Mouse (Mus musculus): ENCODE measurements around the gene Zfp266.
"Not testable (repeated sequence)": the region's sequence is repeated elsewhere in the genome, so short reads cannot be mapped to it uniquely, and the experiment has no call there.

Zfp266 gene

GRCm38 (mm10) chr9:20521306-20521957 is at the start of gene Zfp266:
Gene Zfp266, minus strand, starts transcription at chr9:20521417.
- peak; percentile 83 for DNase-seq (ENCODE audit: extremely low read depth, insufficient read length, low spot score)

DNA sequence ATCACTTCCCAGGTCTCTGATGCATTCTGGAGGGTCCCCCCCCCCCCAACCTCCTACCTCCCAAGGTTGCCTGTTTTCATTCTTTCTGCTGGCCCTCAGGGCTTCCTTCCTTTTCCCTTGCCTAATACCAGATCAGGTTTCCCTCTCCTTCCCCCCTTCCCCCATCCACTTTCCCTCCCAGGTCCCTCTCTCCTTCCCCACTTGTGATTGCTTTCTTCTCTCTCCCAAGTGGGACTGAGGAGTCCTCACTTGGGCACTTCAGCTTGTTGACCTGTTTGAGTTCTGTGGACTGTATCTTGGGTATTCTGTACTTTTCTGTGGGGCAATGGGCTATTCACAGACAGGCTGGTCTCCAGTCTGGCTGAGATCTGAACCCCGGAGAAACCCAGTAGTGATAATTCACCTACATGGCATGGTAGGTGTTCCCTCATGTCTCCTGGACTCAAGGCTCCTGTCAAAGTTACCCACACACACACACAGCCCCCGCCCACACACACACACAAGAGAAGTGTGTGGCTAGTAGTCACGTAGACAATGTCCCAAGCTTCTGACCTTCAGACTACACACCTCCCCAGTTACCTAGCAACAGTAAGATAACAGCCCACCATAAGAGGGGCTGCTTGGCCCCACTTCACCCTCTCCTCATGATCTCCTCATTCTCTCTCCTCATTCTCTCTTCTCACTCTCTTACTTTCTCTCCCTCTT is 44.3 kb upstream of the Zfp266 start:
- not testable (repeated sequence) for DNase-seq (ENCODE audit: extremely low read depth, insufficient read length, low spot score)

GRCm38 (mm10) chr9:20562177-20562576 is 41.0 kb upstream of the Zfp266 start:
- DNase-seq (ENCODE audit: extremely low read depth, insufficient read length, low spot score), result no peak

DNA sequence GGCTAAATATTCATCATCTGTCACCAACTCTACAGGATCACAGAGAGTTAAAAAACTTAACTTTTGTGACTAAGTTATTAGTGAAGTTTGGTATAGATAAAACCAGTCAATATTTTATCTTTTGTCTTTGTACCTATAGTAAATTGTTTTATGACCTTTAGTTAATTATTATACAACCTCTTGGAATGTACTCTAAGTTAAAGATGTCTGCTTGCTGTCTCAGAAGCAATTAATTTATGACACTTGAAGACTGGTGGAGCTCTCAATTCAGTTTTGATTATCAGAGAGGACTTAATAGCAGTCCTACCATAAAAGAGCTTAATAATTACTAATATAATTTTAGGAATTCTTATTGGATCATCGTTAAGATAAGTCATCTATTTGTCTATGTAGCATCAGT is 31.5 kb upstream of the Zfp266 start:
- DNase-seq (ENCODE audit: extremely low read depth, insufficient read length, low spot score), result no peak

GRCm38 (mm10) chr9:20551781-20552275 is 30.6 kb upstream of the Zfp266 start:
- no peak for DNase-seq (ENCODE audit: extremely low read depth, insufficient read length, low spot score)

GRCm38 (mm10) chr9:20545151-20545550 is 23.9 kb upstream of the Zfp266 start:
- no peak for DNase-seq (ENCODE audit: extremely low read depth, insufficient read length, low spot score)

DNA sequence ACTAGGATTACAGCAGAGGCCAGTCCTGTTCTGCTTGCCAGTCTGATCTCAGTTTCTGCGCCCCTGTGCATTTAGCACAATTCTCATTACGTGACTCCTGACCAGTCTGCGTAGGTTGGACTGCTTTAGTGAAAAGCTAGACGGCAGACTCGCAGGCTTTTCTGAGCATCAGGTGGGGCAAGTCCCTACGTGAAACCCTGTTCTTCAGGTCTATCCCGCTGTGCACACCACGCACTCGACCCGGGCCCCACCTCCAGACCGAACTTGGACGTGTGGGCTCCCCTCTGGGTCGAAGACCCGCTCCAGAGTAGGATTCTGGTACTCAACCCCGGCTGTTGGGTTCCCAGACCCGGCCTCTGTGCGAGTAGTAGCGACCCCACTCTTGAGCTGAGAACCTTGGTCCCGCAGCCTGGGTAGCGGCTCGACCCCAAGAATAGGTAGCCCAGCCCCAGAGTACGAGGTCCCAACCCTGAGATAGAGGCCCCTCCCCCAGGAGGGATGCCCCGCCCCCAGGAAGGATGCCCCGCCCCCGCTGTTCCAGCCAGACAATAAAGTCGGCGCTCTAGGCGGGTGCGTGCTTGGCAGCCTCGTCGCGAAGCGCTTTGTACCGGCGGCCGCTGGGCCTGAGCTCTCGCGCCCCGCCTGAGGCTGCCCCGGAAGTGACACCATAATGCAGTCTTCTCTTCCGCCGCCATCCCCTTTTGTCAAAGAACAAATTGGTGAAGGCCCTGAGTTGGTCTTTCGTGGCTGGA is 23.0 kb upstream of the Zfp266 start:
- DNase-seq (ENCODE audit: extremely low read depth, insufficient read length, low spot score), result no peak

DNA sequence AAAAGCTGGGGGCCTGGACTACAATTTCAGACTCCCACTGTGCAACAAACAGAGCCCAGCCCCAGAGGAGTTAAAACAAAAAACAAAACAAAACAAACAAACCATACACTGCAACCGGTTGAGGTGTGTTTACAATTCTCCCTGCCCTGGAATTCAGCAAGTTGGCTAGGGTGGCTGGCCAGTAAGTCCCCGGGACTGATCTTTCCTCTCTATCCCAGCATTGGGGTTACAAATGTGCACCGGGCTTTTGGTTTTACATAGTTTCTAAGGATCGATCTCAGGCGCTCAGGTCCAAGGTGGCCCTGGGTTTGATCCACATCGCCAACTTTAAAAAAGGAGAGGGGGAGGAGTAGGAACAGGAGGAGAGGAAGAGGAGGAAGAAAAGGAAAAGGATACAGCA is 22.3 kb upstream of the Zfp266 start:
- no peak for DNase-seq (ENCODE audit: extremely low read depth, insufficient read length, low spot score)

DNA sequence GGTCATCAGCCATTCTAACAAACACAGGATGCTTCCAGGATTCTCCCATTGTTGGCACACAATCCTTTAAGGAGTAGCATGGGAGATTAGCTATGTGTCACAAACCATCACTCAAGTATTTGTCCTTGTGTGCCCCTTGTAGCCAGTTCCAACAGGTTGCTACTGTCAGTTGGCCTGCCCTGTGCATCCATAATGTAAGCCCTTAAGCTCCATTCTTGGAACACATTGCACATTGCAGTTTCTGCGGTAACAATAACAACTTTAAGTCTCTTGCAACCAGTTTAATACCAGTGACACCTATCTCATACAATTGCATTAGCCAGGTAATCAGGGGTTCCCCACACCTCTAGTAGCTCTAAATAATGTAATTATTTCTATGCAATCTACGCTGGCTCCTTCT is 15.4 kb upstream of the Zfp266 start:
- no peak for DNase-seq (ENCODE audit: extremely low read depth, insufficient read length, low spot score)

DNA sequence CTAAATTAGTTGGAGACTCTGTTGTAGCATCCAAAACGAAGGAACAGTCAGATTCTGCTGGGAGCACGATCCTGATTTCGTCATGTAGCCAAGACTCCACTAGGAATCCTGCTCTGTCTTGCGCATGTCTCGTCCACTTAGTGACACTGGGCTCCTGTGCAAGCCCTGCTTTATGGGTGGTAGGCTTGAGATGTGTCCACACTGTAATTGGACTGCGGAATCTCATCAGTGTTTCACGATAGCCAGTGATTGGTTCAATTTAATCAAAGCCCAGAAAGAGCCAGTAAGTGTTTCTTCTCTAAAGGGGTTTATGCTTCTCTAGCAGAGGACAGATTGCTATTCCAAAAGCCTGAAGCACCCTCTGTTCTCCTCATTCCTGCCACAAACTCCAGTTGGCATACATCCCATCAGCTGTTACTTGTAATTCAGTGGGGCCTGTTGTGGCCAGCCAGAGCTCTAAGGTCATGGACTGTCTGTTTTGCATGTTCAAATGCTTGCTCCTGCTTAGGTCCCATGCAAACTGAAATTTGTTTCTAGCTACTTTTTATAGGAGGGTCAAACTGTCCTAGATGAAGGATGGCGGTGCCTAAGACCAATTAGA is 13.2 kb upstream of the Zfp266 start:
- DNase-seq (ENCODE audit: extremely low read depth, insufficient read length, low spot score), result no peak

DNA sequence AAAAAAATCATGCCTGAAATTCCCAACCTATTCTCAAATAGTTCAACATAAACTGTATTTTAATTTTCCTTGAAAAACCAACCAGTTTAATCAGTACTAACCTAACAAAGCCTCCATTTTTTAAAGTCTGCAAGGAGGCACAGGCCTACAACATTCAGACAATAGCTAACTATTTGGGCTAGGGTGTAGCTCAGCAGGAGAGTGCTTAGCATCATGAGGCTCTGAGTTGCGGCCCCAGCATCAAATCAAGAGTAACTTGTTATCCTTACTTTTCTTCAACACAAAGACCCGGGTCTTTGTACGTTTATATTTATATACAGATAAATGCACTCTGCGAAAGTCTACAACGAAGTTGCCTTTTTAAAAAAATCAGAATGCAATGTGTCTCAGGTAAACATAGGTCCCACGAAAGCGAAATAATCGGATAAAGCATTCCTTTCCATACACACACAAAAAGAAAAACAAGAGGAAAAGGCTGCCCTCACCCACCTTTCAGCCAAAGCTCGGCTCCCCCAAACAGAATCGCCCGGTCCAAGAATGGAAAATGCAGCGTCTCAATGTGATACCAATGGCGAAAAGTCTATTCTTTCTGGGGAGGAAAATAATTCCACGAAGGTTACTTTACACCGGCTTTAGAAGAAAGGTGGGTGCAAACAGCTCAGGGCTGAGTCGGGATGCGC is 546 bp downstream of the Zfp266 start:
- DNase-seq (ENCODE audit: extremely low read depth, insufficient read length, low spot score), result no peak

- peak; percentile 22 for DNase-seq (ENCODE audit: extremely low read depth, insufficient read length, low spot score)
Observed at GRCm38 (mm10) chr9:20519949-20520348, 1.3 kb downstream of the Zfp266 start.

DNA sequence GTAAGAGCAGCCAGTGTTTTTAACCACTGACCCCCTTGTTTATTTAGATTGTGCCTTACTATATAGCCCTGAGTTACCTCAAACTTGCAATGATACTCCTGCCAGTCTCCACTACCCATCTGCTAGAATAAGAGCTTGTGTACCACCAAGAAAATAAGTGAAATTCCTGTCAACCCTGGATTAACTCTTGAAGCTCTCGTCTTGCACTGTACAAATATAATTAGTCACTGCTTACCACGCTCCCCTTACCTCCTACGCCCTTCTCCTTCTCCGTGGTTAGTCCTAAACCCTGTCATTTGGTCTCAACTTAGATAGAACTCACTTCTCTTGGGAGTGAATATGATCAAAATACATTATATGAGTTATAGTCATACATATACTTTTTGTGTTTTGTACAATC is 2.5 kb downstream of the Zfp266 start:
- no peak for DNase-seq (ENCODE audit: extremely low read depth, insufficient read length, low spot score)

DNA sequence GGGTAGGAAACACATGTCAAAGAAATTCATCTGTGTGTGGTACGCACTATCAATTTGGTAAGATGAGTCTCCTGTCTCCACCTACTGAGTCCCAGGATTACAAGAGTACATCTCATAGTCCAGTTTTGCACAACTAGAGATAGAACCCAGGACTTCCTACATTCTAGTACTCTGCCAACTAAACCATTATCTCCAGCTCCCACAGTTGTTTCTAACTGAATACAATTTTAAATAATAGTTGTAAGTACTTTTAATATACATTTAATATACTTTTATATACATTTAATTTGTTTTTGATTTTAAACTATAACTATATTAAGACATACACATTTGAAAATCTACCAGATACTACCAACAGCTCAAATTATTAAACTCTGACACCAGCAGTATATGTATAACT is 3.5 kb downstream of the Zfp266 start:
- DNase-seq (ENCODE audit: extremely low read depth, insufficient read length, low spot score), result no peak

GRCm38 (mm10) chr9:20514016-20514415 is 7.2 kb downstream of the Zfp266 start:
- no peak for DNase-seq (ENCODE audit: extremely low read depth, insufficient read length, low spot score)

- no peak for DNase-seq (ENCODE audit: extremely low read depth, insufficient read length, low spot score)
Observed at GRCm38 (mm10) chr9:20512714-20513113, 8.5 kb downstream of the Zfp266 start.

- DNase-seq (ENCODE audit: extremely low read depth, insufficient read length, low spot score), result no peak
Observed at GRCm38 (mm10) chr9:20511645-20512044, 9.6 kb downstream of the Zfp266 start.

- no peak for DNase-seq (ENCODE audit: extremely low read depth, insufficient read length, low spot score)
Observed at GRCm38 (mm10) chr9:20510346-20510745, 10.9 kb downstream of the Zfp266 start.

GRCm38 (mm10) chr9:20509676-20510075 is 11.5 kb downstream of the Zfp266 start:
- no peak for DNase-seq (ENCODE audit: extremely low read depth, insufficient read length, low spot score)

DNA sequence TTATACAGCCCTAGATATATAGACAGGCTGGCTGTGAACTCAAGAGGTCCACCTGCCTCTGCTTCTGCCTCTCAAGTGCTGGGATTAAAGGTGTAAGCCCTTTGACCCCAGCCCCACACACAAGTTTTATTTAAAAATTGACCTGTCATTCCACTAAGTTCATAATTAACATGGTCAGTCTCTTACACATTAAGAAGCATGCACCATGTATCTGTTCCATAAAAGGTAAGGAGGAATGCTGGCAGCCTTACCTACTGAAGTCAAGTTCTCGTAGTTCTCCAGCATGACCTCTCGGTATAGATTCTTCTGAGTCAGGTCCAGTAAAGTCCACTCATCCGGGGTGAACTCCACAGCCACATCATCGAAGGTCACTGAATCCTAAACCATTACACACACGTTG is 16.4 kb downstream of the Zfp266 start:
- DNase-seq (ENCODE audit: extremely low read depth, insufficient read length, low spot score), result no peak

- peak; percentile 6 for DNase-seq (ENCODE audit: extremely low read depth, insufficient read length, low spot score)
Observed at GRCm38 (mm10) chr9:20493281-20493680, 27.9 kb downstream of the Zfp266 start.

All from 3134 (cell line).